8 mouse cellular contexts compared by ENCODE assay signal in the genomic region with DNA sequence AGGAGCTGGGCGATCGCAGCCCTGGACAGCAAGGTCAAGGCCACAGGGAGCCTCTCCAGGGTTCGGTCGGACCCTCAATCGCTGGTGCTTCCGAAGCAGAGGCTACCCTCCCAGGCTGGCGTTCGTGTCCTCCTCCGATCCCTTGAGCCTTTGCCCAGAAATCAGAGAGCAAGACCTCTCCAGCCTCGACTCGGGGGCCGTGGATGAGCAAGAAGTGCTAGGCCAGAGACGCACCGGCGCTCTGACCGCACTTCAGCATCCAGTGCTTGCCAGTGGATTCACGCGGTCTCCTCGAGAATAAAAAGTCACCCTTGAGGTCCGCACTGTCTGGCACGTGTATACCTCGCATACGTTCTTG. TPM values are rescaled to one million over a fixed set of nuclear protein-coding genes. Genes with fewer than 3 reads are reported as not detected.
DNase-seq lines count a peak whose midpoint lies in the region; ATAC-seq and TF ChIP-seq lines count a peak whose summit lies in the region.

No protein-coding gene starts in this region.

- DNase-seq in heart, adult 2 months = no peak
- no peak for DNase-seq in heart, adult 9 months (ENCODE audit: low spot score in 2 of 2)
- no peak for DNase-seq in retina, postnatal 1 day

- intact Hi-C loops in heart, adult 2 months (cut with DNase I) = no loop called here

- H3K9me3 ChIP-seq in ES-Bruce4 (replicated peaks; ENCODE audit: control insufficient read depth, insufficient read depth, low read length, poor library complexity, severe bottlenecking) = no peaks in the 10 kb centered on the region
- H3K9me3 ChIP-seq in embryonic facial prominence, embryonic 15.5 days (replicated peaks) = no peaks in the 10 kb centered on the region
- no peaks in the 10 kb centered on the region for H3K9me3 ChIP-seq in kidney, embryonic 16.5 days (ENCODE audit: low read length)

- H3K27me3 ChIP-seq in heart, adult 2 months (ENCODE audit: control insufficient read depth, insufficient read depth, low read length) = no peaks in the 10 kb centered on the region
- H3K27me3 ChIP-seq in ES-Bruce4 (ENCODE audit: control insufficient read depth, insufficient read depth, low read length, poor library complexity, severe bottlenecking) (no peaks in the 10 kb centered on the region), myocyte (ENCODE audit: control insufficient read depth, insufficient read depth, insufficient read length) (no peaks in the 10 kb centered on the region)
- H3K27me3 ChIP-seq in embryonic facial prominence, embryonic 15.5 days = no peaks in the 10 kb centered on the region
- H3K27me3 ChIP-seq in kidney, embryonic 16.5 days (ENCODE audit: insufficient read depth, low read length) = no peaks in the 10 kb centered on the region

- H3ac ChIP-seq in myocyte (ENCODE audit: control insufficient read depth, insufficient read length) = peak overlapping the region; percentile 77

- WGBS in heart, adult 2 months = under 1% methylated on average over 23 of the region's 23 CpGs
- WGBS in embryonic facial prominence, embryonic 15.5 days = under 1% methylated on average over 23 of the region's 23 CpGs
- under 1% methylated on average over 23 of the region's 23 CpGs for WGBS in kidney, embryonic 16.5 days

- TF ChIP-seq CTCF in heart, adult 2 months (IDR thresholded peaks at IDR 0.05) = no peak
- no peak for TF ChIP-seq CTCF in ES-Bruce4 (IDR thresholded peaks at IDR 0.05; ENCODE audit: low read depth, low read length)

- H3K27ac ChIP-seq in heart, adult 2 months = peak overlapping the region; percentile 85
- no peak overlapping the region for H3K27ac ChIP-seq in ES-Bruce4 (ENCODE audit: insufficient read depth, low read length)
- no peak overlapping the region for H3K27ac ChIP-seq in embryonic facial prominence, embryonic 15.5 days (replicated peaks)
- H3K27ac ChIP-seq in kidney, embryonic 16.5 days (ENCODE audit: low read length) = no peak overlapping the region

- peak overlapping the region; percentile 95 for H3K4me2 ChIP-seq in embryonic facial prominence, embryonic 15.5 days (replicated peaks)
- peak overlapping the region; percentile 89 for H3K4me2 ChIP-seq in kidney, embryonic 16.5 days (replicated peaks; ENCODE audit: low read depth, low read length)
- H3K4me2 ChIP-seq in myocyte (ENCODE audit: low read depth) = peak overlapping the region; percentile 96

- ATAC-seq in embryonic facial prominence, embryonic 15.5 days (ENCODE audit: insufficient number of reproducible peaks, low FRiP score, low TSS enrichment, low read depth) = no peak
- ATAC-seq in kidney, embryonic 16.5 days (ENCODE audit: low FRiP score, low TSS enrichment) = no peak
- no peak for ATAC-seq in inflammation-experienced regulatory T-cells, adult 6 months

- H3K36me3 ChIP-seq in heart, adult 2 months (ENCODE audit: control insufficient read depth, insufficient read depth, low read length) = peaks cover 3% of the 10 kb centered on the region; the same call in 1 of the 2 replicates
- H3K36me3 ChIP-seq in ES-Bruce4 (ENCODE audit: control insufficient read depth, insufficient read depth, low read length, poor library complexity, severe bottlenecking) = no peaks in the 10 kb centered on the region; the same call in 1 of the 2 replicates
- peaks cover 3% of the 10 kb centered on the region; the same call in 1 of the 2 replicates for H3K36me3 ChIP-seq in embryonic facial prominence, embryonic 15.5 days
- H3K36me3 ChIP-seq in kidney, embryonic 16.5 days (ENCODE audit: insufficient read depth, low read length) = no peaks in the 10 kb centered on the region
- no peaks in the 10 kb centered on the region for H3K36me3 ChIP-seq in myocyte (ENCODE audit: control insufficient read depth, insufficient read depth)

- peak overlapping the region; percentile 86 for H3K4me3 ChIP-seq in heart, adult 2 months
- H3K4me3 ChIP-seq in ES-Bruce4 (ENCODE audit: low read depth, low read length) = peak overlapping the region; percentile 99
- peak overlapping the region; percentile 100 for H3K4me3 ChIP-seq in embryonic facial prominence, embryonic 15.5 days (replicated peaks)
- peak overlapping the region; percentile 100 for H3K4me3 ChIP-seq in kidney, embryonic 16.5 days (ENCODE audit: low read length)
- H3K4me3 ChIP-seq in myocyte = peak overlapping the region; percentile 82

- no peak for TF ChIP-seq EP300 in heart, adult 2 months (IDR thresholded peaks at IDR 0.05; ENCODE audit: insufficient read depth, low read depth, low read length)
- TF ChIP-seq EP300 in ES-Bruce4 (IDR thresholded peaks at IDR 0.05; ENCODE audit: insufficient read depth, low read depth, low read length) = no peak

- peak overlapping the region; percentile 90 for H3K9ac ChIP-seq in heart, adult 2 months (ENCODE audit: low read depth, low read length)
- H3K9ac ChIP-seq in ES-Bruce4 (ENCODE audit: low read depth, poor library complexity, severe bottlenecking) = peak overlapping the region; percentile 95
- peak overlapping the region; percentile 93 for H3K9ac ChIP-seq in embryonic facial prominence, embryonic 15.5 days
- H3K9ac ChIP-seq in kidney, embryonic 16.5 days (replicated peaks; ENCODE audit: low read length) = peak overlapping the region; percentile 97

- peaks cover 6% of the 10 kb centered on the region for H3K79me2 ChIP-seq in heart, adult 2 months (replicated peaks; ENCODE audit: control insufficient read depth, insufficient read depth, low read length)
- peaks cover 56% of the 10 kb centered on the region for H3K79me2 ChIP-seq in myocyte (ENCODE audit: control insufficient read depth, insufficient read depth)

- peaks cover 4% of the 10 kb centered on the region for H3K4me1 ChIP-seq in heart, adult 2 months (ENCODE audit: control insufficient read depth, insufficient read depth, low read length)
- H3K4me1 ChIP-seq in ES-Bruce4 (ENCODE audit: control insufficient read depth, insufficient read depth, low read length) = no peaks in the 10 kb centered on the region
- H3K4me1 ChIP-seq in embryonic facial prominence, embryonic 15.5 days = peaks cover 15% of the 10 kb centered on the region
- H3K4me1 ChIP-seq in kidney, embryonic 16.5 days (ENCODE audit: insufficient read depth, low read length) = peaks cover 24% of the 10 kb centered on the region

- no peak for TF ChIP-seq POLR2A in heart, adult 2 months (IDR thresholded peaks at IDR 0.05; ENCODE audit: insufficient read depth, low read depth, low read length)
- no peak for TF ChIP-seq POLR2A in ES-Bruce4 (IDR thresholded peaks at IDR 0.05; ENCODE audit: insufficient read depth, low read length)
- no peak for TF ChIP-seq POLR2A in myocyte (IDR thresholded peaks at IDR 0.05; ENCODE audit: insufficient read length, low read depth)

TF ChIP-seq in myocyte, 11 proteins besides CTCF, POLR2A, EP300 and RAD21:
- TF ChIP-seq REST (IDR thresholded peaks at IDR 0.05; ENCODE audit: insufficient read depth, insufficient read length) (no peak), USF1 (IDR thresholded peaks at IDR 0.05; ENCODE audit: low read depth) (no peak), MYOD1 (IDR thresholded peaks at IDR 0.05; ENCODE audit: control insufficient read depth in 1 of 3, insufficient read length in 2 of 3, low read depth in 2 of 3) (no peak), TCF12 (IDR thresholded peaks at IDR 0.05; ENCODE audit: insufficient read depth, poor library complexity, severe bottlenecking) (no peak), TCF3 (IDR thresholded peaks at IDR 0.05; ENCODE audit: insufficient read length, low read depth) (no peak), MYOG (IDR thresholded peaks at IDR 0.05; ENCODE audit: control insufficient read depth in 1 of 3, insufficient read depth in 1 of 3, insufficient read length in 2 of 3, low read depth in 2 of 3) (no peak), MAX (IDR thresholded peaks at IDR 0.05; ENCODE audit: low read depth) (no peak), E2F4 (IDR thresholded peaks at IDR 0.05; ENCODE audit: insufficient read depth) (no peak), SRF (IDR thresholded peaks at IDR 0.05; ENCODE audit: control insufficient read depth, insufficient read length, low read depth) (no peak), POLR2AphosphoS2 (IDR thresholded peaks at IDR 0.05; ENCODE audit: insufficient read length, low read depth) (no peak), CEBPB (IDR thresholded peaks at IDR 0.05; ENCODE audit: insufficient read depth, poor library complexity, severe bottlenecking) (no peak)

RNA-seq across cellular contexts. Expression of a gene that starts 0.7 kb away (rescaled TPM):
- 10 to 100 TPM; 71.0 to 84.3 TPM for total RNA-seq in heart, adult 2 months (2021)
- 55.9 and 66.9 TPM in 2 replicates for polyA plus RNA-seq in heart, adult 2 months (2012; rRNA removed)
- 89.1 and 95.3 TPM in 2 replicates for polyA plus RNA-seq in ES-Bruce4 (2011; ENCODE audit: insufficient read depth, insufficient read length, low read depth, missing spikeins)
- 57.8 and 61.5 TPM in 2 replicates for polyA plus RNA-seq in embryonic facial prominence, embryonic 15.5 days (2015; fragmentation: Nextera tagmentation; extraction: Ambion mirVana)
- polyA plus RNA-seq in kidney, embryonic 16.5 days (2015; fragmentation: Nextera tagmentation; extraction: Ambion mirVana) = 79.5 and 88.4 TPM in 2 replicates
- 45.5 TPM for polyA plus RNA-seq in myocyte (2012; fragmentation: generic; extraction: Trizol)
- 10 to 100 TPM; 28.1 to 33.8 (median 33.5) TPM for polyA plus RNA-seq in inflammation-experienced regulatory T-cells, adult 6 months (2017; shearing (Covaris generic))

RNA-seq across cellular contexts. Expression of a gene that starts 54.6 kb away (rescaled TPM):
- total RNA-seq in heart, adult 2 months (2021) = 10 to 100 TPM; 12.0 to 13.5 TPM
- 20.8 and 27.6 TPM in 2 replicates for polyA plus RNA-seq in heart, adult 2 months (2012; rRNA removed)
- 20.0 and 20.7 TPM in 2 replicates for polyA plus RNA-seq in ES-Bruce4 (2011; ENCODE audit: insufficient read depth, insufficient read length, low read depth, missing spikeins)
- polyA plus RNA-seq in embryonic facial prominence, embryonic 15.5 days (2015; fragmentation: Nextera tagmentation; extraction: Ambion mirVana) = 53.8 and 60.4 TPM in 2 replicates
- polyA plus RNA-seq in kidney, embryonic 16.5 days (2015; fragmentation: Nextera tagmentation; extraction: Ambion mirVana) = 42.4 and 46.4 TPM in 2 replicates
- 46.4 TPM for polyA plus RNA-seq in myocyte (2012; fragmentation: generic; extraction: Trizol)
- 100 to 1,000 TPM; 107 to 167 (median 117) TPM for polyA plus RNA-seq in inflammation-experienced regulatory T-cells, adult 6 months (2017; shearing (Covaris generic))
